Mouse (Mus musculus) C2C12 (cell line): ENCODE measurements around the gene Cdh22.

Source experiments
- CEBPB ChIP-seq: IDR thresholded peaks from one replicate; pipeline ENCODE4 v1.6.1; 2011; ENCODE audit warnings: low read depth, mild to moderate bottlenecking, control low read depth, moderate library complexity
- CTCF ChIP-seq: IDR thresholded peaks from one replicate; pipeline ENCODE4 v1.5.1; 2011; ENCODE audit not compliant: control insufficient read depth, insufficient read depth, insufficient read length
- FOSL1 ChIP-seq: IDR thresholded peaks from one replicate; pipeline ENCODE4 v1.8.0; 2011; ENCODE audit warnings: mild to moderate bottlenecking, low read length; ENCODE audit not compliant: poor library complexity, insufficient read depth, severe bottlenecking
- MAX ChIP-seq: IDR thresholded peaks from one replicate; pipeline ENCODE4 v1.6.1; 2011; ENCODE audit warnings: mild to moderate bottlenecking, control low read depth
- MYOD1 ChIP-seq: IDR thresholded peaks from one replicate; pipeline ENCODE4 v1.6.1; 2011; ENCODE audit warnings: low read depth; ENCODE audit not compliant: control insufficient read depth, insufficient read length
- MYOG ChIP-seq: IDR thresholded peaks from one replicate; pipeline ENCODE4 v1.6.1; 2011; ENCODE audit not compliant: control insufficient read depth, insufficient read length; ENCODE audit errors: extremely low read depth
- USF1 ChIP-seq: IDR thresholded peaks from one replicate; pipeline ENCODE4 v1.6.1; 2011; ENCODE audit warnings: low read depth, mild to moderate bottlenecking, control low read depth, moderate library complexity

DNA sequence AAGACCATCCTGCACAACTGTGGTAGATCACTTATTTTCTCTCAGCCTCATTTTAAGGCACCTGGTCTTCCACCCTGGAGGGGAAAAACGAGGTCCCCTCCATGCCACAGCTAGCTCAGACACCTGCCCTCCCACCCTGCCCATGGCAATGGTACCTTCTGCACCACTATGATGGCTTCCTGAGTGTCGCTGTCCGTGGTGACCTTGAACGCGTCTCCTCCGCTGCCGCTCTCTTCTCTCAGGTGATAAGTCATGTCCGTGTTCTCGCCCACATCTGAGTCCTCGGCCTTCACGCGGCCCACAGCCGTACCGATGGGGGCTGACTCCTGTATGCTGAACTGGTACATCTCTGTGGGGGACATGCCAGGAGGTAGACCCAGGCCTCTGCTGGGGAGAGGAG, 91.2 kb downstream of the Cdh22 start:
- TF ChIP-seq MAX (no peak), CTCF (no peak), USF1 (no peak), FOSL1 (no peak), MYOD1 (no peak), CEBPB (no peak), MYOG (no peak)
